Mouse (Mus musculus): ENCODE measurements around the gene Auh.

GRCm38 (mm10) chr13:52853536-52853935, 75.9 kb downstream of the Auh start:
- TF ChIP-seq CTCF (IDR thresholded peaks at IDR 0.05; ENCODE audit: borderline replicate concordance, control insufficient read depth, extremely low read depth, insufficient read depth, low read length, poor library complexity) (no peak), POLR2A (IDR thresholded peaks at IDR 0.05; ENCODE audit: control insufficient read depth, extremely low read depth, insufficient read depth, low read length, poor library complexity) (no peak)

Data from thymus, adult 2 months (tissue).